Mouse (Mus musculus): ENCODE measurements around the gene Shoc2.

- TF ChIP-seq GATA1 (IDR thresholded peaks at IDR 0.05; ENCODE audit: low read length) = no peak
- no peak for TF ChIP-seq TAL1 (IDR thresholded peaks at IDR 0.05; ENCODE audit: low read length)
Observed at GRCm38 (mm10) chr19:54051651-54052050, 107.5 kb downstream of the Shoc2 start.

Data from erythroblast, embryonic 14.5 days (primary cell).